Mouse (Mus musculus) liver, adult 2 months (tissue): ENCODE results near the gene Anxa8. TPM values are rescaled to one million over a fixed set of nuclear protein-coding genes. Genes with fewer than 3 reads are reported as not detected.

Source experiments
- DNase-seq: peaks from one replicate; pipeline ENCODE4 v3.0.0-alpha.2; 2011; ENCODE audit warnings: low read depth, low spot score; ENCODE audit errors: extremely low read depth
- H3K27ac ChIP-seq: fragments of 200-500 bp; replicated peaks from 2 replicates; pipeline ENCODE4 v1.5.1; 2012; ENCODE audit warnings: low read depth, mild to moderate bottlenecking, control low read depth, inconsistent platforms, low read length; ENCODE audit not compliant: insufficient read depth
- H3K27me3 ChIP-seq: fragments of 200-500 bp; 2 replicates; pipeline ENCODE4 v1.6.1; 2012; ENCODE audit warnings: mild to moderate bottlenecking, moderate library complexity, low read length, inconsistent platforms; ENCODE audit not compliant: control insufficient read depth, insufficient read depth
- H3K36me3 ChIP-seq: fragments of 200-500 bp; 2 replicates; pipeline ENCODE4 v1.6.1; 2012; ENCODE audit warnings: low read length, inconsistent platforms; ENCODE audit not compliant: control insufficient read depth, insufficient read depth
- H3K4me1 ChIP-seq: fragments of 200-500 bp; 2 replicates; pipeline ENCODE4 v1.6.1; 2011; ENCODE audit warnings: low read length; ENCODE audit not compliant: control insufficient read depth, insufficient read depth
- H3K4me3 ChIP-seq: fragments of 200-500 bp; 2 replicates; pipeline ENCODE4 v1.5.1; 2011; ENCODE audit warnings: low read depth, mild to moderate bottlenecking, control low read depth, low read length, moderate library complexity; ENCODE audit not compliant: insufficient read depth
- H3K79me2 ChIP-seq: fragments of 200-500 bp; 2 replicates; pipeline ENCODE4 v1.6.1; 2012; ENCODE audit warnings: inconsistent platforms, mild to moderate bottlenecking, low read length, moderate library complexity; ENCODE audit not compliant: control insufficient read depth, insufficient read depth
- H3K9ac ChIP-seq: fragments of 200-500 bp; 2 replicates; pipeline ENCODE4 v1.6.1; 2012; ENCODE audit warnings: low read depth, mild to moderate bottlenecking, control low read depth, inconsistent platforms, low read length
- CTCF ChIP-seq: fragments of 200-500 bp; IDR thresholded peaks from 2 replicates; pipeline ENCODE4 v1.5.1; 2011; ENCODE audit warnings: low read depth, low read length, control low read depth
- POLR2A ChIP-seq: fragments of 200-500 bp; IDR thresholded peaks from 2 replicates; pipeline ENCODE4 v1.6.1; 2011; ENCODE audit warnings: low read length, control low read depth; ENCODE audit not compliant: insufficient read depth; ENCODE audit errors: extremely low read depth
- WGBS: fragments of 180-500 bp; shearing (Covaris S2); methylation state at CpG from one replicate; pipeline ENCODE4 v1.1.7; 2018; 5-methylcytosine and 5-hydroxymethylcytosine counted together
- polyA plus RNA-seq: library from polyadenylated mRNA; depleted of rRNA; stranded (reverse); fragments of >200 nt; gene quantifications from 2 replicates; pipeline ENCODE4 v1.2.3, GENCODE M21; 2012
- total RNA-seq: library from RNA; depleted of rRNA; stranded (reverse); fragments of >200 nt; gene quantifications from 2 replicates; pipeline ENCODE4 v1.2.3, GENCODE M21; 2014

The Anxa8 gene
- total and polyA plus RNA-seq, 2 experiments: not detected

DNA sequence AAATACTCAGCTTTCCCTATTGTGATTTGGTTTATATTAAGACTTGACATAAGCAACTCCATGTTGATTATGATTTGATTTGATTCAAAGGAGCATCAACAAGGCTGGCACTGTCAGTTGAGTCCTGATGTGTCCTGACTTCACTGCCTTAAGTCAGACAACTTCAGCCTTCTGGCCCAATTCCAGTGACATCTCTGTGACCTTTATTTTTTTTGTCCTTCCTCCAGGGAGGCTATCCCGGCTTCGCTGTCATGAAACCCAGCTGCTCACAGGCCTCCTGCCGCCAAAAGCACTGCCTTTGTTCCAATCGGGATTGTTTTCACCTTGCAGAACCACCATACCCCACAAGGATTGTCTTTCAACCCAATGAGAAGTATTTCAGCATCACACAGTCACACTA, 10.4 kb upstream of the Anxa8 start:
- H3K4me1 ChIP-seq: no peaks in the 10 kb centered on the region
- WGBS: 60% methylated on average over 4 of the region's 4 CpGs
- H3K36me3 ChIP-seq: no peaks in the 10 kb centered on the region
- no peak for DNase-seq
- H3K79me2 ChIP-seq: no peaks in the 10 kb centered on the region
- TF ChIP-seq CTCF: no peak
- no peak for TF ChIP-seq POLR2A
- no peak overlapping the region for H3K9ac ChIP-seq
- no peak overlapping the region for H3K27ac ChIP-seq
- H3K4me3 ChIP-seq: no peak overlapping the region
- H3K27me3 ChIP-seq: no peaks in the 10 kb centered on the region

DNA sequence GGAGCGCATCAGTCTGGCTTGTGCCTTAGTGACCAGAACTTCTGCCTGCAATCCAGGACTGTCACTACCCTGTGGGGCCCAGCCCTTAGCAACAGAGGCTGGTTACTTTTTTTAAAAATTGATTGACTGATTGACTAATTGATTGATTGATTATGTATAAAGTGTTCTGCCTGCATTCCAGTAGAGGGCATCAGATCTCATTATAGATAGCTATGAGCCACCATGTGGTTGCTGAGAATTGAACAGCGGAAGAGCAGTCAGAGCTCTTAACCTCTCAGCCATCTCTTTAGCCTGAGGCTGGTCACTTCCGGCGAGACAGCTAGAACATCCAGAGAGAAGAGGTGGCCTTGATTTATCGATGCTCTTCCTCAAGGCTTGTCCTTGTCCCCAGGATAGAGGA, 8.6 kb upstream of the Anxa8 start:
- Histone ChIP-seq H3K4me1 (no peaks in the 10 kb centered on the region), H3K79me2 (no peaks in the 10 kb centered on the region), H3K4me3 (no peak overlapping the region), H3K9ac (no peak overlapping the region), H3K27ac (no peak overlapping the region), H3K36me3 (no peaks in the 10 kb centered on the region), H3K27me3 (no peaks in the 10 kb centered on the region)
- no peak for DNase-seq
- no peak for TF ChIP-seq CTCF
- TF ChIP-seq POLR2A: no peak
- 74% methylated on average over 5 of the region's 5 CpGs for WGBS

DNA sequence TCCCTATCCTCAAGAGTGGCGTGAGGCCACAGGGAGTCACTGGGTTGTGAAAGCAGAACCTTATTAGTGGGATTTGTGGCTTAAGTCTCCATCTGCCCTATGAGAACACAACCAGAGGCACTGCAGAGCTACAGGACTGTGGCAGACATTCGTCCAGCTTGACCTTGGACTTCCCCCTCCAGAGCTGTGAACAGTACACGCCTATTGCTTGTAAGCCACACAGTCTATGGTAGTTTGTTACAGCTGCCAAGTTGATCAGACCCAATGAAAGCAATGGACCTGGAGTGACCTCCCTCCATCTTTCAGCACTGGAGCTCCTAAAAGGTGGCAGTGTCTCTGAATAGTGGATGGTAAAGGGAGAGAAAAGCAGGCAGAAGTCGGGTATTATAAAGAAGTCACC, 7.5 kb upstream of the Anxa8 start:
- Histone ChIP-seq H3K79me2 (no peaks in the 10 kb centered on the region), H3K9ac (no peak overlapping the region), H3K4me3 (no peak overlapping the region), H3K36me3 (no peaks in the 10 kb centered on the region), H3K27ac (no peak overlapping the region), H3K4me1 (no peaks in the 10 kb centered on the region), H3K27me3 (no peaks in the 10 kb centered on the region)
- DNase-seq: peak; percentile 53
- 40% methylated on average over 4 of the region's 4 CpGs for WGBS
- TF ChIP-seq CTCF: no peak
- TF ChIP-seq POLR2A: no peak

DNA sequence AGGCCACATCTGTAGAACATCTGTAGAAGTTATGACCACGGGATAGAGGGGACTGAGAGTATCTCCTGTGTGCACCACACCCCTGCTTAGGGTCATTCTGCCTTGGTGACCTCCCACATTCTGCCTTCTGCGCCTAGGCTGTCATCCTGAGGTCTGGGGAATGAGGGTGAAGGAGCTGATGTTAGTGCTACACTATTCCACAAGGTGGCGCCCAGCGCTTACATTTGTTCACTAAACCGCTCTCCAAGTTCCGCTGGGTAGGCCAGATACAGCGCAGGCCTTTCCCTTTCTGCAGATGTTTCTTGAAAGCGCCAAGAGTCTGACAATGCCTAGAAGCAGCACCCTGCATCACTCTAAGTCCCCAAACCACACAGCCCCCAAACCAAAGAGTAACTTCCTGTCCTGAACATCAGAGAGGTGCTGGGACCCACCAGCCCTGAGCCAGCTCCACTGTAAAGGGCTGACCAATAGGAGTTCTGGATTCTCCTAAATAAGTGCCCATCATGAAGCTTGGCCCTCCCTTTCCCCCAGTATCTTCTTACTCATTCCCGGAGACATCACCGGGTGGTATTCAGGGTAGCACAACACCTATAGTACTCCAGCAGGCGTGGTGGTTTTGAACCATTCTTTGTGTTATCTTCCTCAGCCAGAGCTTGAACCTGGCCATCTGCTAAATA, 5.3 kb upstream of the Anxa8 start:
- no peak overlapping the region for H3K9ac ChIP-seq
- H3K4me1 ChIP-seq: no peaks in the 10 kb centered on the region
- peak; percentile 56 for DNase-seq
- WGBS: 27% methylated on average over 11 of the region's 11 CpGs
- no peaks in the 10 kb centered on the region for H3K36me3 ChIP-seq
- H3K27me3 ChIP-seq: no peaks in the 10 kb centered on the region
- TF ChIP-seq CTCF: peak; percentile 85
- TF ChIP-seq POLR2A: no peak
- no peak overlapping the region for H3K27ac ChIP-seq
- no peaks in the 10 kb centered on the region for H3K79me2 ChIP-seq
- no peak overlapping the region for H3K4me3 ChIP-seq

DNA sequence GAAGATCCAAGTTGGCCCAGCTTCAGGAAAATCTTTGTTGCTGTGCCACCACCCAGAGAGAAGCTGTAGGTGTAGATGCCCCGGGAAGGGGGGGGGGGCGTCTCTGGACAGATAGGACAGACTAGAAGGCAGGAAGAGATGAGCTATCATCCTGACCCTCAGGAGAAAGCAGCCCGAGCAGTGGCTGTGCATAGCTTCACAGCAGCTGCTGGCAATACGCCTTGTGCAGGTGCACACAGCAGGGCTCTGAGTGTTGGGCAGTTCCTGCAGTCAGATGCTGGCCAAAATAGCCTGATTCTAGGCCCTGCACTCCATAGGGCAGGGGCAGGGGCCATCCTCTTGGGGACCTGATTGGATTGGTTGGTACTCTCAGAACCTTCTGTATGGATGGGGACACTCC, 1.0 kb downstream of the Anxa8 start:
- WGBS: 56% methylated on average over 4 of the region's 4 CpGs
- H3K4me3 ChIP-seq: no peak overlapping the region
- H3K79me2 ChIP-seq: no peaks in the 10 kb centered on the region
- no peaks in the 10 kb centered on the region for H3K27me3 ChIP-seq
- no peak overlapping the region for H3K27ac ChIP-seq
- no peaks in the 10 kb centered on the region for H3K36me3 ChIP-seq
- no peaks in the 10 kb centered on the region for H3K4me1 ChIP-seq
- H3K9ac ChIP-seq: no peak overlapping the region
- DNase-seq: no peak
- TF ChIP-seq CTCF: no peak
- no peak for TF ChIP-seq POLR2A

DNA sequence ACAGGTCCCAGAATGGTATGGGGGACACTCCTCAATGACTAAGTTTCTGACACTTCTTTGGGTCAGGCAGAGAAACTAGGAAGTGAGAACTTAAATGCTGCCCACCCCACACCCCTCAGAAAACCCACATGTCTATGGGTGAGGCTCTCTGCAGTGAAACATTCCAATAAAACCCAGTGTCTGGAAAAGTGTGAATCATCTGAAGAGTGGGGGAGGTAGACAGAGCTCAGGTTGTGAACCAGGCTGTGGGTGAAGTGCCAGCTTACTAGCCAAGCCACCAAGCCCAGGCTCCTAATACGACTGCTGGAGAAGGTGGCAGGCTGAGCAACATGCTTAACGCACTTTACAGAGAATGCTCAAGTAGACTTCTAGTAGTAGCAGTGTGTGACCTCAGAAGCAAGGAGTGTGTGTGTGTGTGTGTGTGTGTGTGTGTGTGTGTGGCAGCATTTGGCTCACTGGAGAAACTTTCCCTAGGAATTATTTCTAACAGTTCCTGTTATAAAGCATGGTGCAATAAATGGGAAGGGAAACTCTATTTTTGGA, 2.1 kb downstream of the Anxa8 start:
- 91% methylated on average over 2 of the region's 2 CpGs for WGBS
- Histone ChIP-seq H3K36me3 (no peaks in the 10 kb centered on the region), H3K4me1 (no peaks in the 10 kb centered on the region), H3K27me3 (no peaks in the 10 kb centered on the region), H3K79me2 (no peaks in the 10 kb centered on the region), H3K4me3 (no peak overlapping the region), H3K27ac (no peak overlapping the region), H3K9ac (no peak overlapping the region)
- no peak for DNase-seq
- no peak for TF ChIP-seq POLR2A
